Mouse (Mus musculus): ENCODE data around the gene Cldn5. TPM values are rescaled to one million over a fixed set of nuclear protein-coding genes. Genes with fewer than 3 reads are reported as not detected.
A peak's percentile ranks its signal among the peaks of the same experiment; 100 is the strongest.

The Cldn5 gene
- polyA plus RNA-seq, 1 experiment from 2014 or later = 37.7 TPM

GRCm38 (mm10) chr16:18778461-18778860 is 1.8 kb downstream of the Cldn5 start:
- no peaks in the 10 kb centered on the region for H3K9me3 ChIP-seq (ENCODE audit: control insufficient read depth, low read length)
- H3K4me3 ChIP-seq (ENCODE audit: low read depth, low read length) = peak overlapping the region; percentile 36; the same call in 1 of the 2 replicates
- H3K4me2 ChIP-seq (ENCODE audit: low read depth) = no peak overlapping the region
- DNase-seq (ENCODE audit: low spot score) (no peak), ATAC-seq (ENCODE audit: insufficient read depth, low FRiP score, low TSS enrichment) (no peak)
- no peak overlapping the region for H3K27ac ChIP-seq (ENCODE audit: low read depth, low read length)
- 57% methylated on average over 2 of the region's 2 CpGs for WGBS
- peaks cover 2% of the 10 kb centered on the region for H3K36me3 ChIP-seq (ENCODE audit: control insufficient read depth, insufficient read depth, low read length)
- peaks cover 6% of the 10 kb centered on the region; the same call in 1 of the 2 replicates for H3K4me1 ChIP-seq (ENCODE audit: control insufficient read depth, insufficient read depth, low read length)
- no peak overlapping the region for H3K9ac ChIP-seq (ENCODE audit: low read length)
- peaks cover 36% of the 10 kb centered on the region for H3K27me3 ChIP-seq (ENCODE audit: control insufficient read depth, insufficient read depth, low read length)

GRCm38 (mm10) chr16:18781810-18782209 is 5.2 kb downstream of the Cldn5 start:
- no peak for ATAC-seq (ENCODE audit: insufficient read depth, low FRiP score, low TSS enrichment)
- Histone ChIP-seq H3K4me1 (ENCODE audit: control insufficient read depth, insufficient read depth, low read length) (peaks cover 6% of the 10 kb centered on the region; the same call in 1 of the 2 replicates), H3K4me3 (ENCODE audit: low read depth, low read length) (no peak overlapping the region), H3K4me2 (ENCODE audit: low read depth) (no peak overlapping the region), H3K27me3 (ENCODE audit: control insufficient read depth, insufficient read depth, low read length) (peaks cover 23% of the 10 kb centered on the region), H3K27ac (ENCODE audit: low read depth, low read length) (no peak overlapping the region), H3K9me3 (ENCODE audit: control insufficient read depth, low read length) (no peaks in the 10 kb centered on the region), H3K36me3 (ENCODE audit: control insufficient read depth, insufficient read depth, low read length) (peaks cover 9% of the 10 kb centered on the region), H3K9ac (ENCODE audit: low read length) (no peak overlapping the region)
- WGBS = 95% methylated on average over 10 of the region's 10 CpGs
- DNase-seq (ENCODE audit: low spot score) = no peak

GRCm38 (mm10) chr16:18785025-18785424 is 8.4 kb downstream of the Cldn5 start:
- no peak overlapping the region for H3K4me3 ChIP-seq (ENCODE audit: low read depth, low read length)
- no peaks in the 10 kb centered on the region for H3K9me3 ChIP-seq (ENCODE audit: control insufficient read depth, low read length)
- ATAC-seq (ENCODE audit: insufficient read depth, low FRiP score, low TSS enrichment) (no peak), DNase-seq (ENCODE audit: low spot score) (no peak)
- H3K4me2 ChIP-seq (ENCODE audit: low read depth) = no peak overlapping the region
- 90% methylated on average over 7 of the region's 7 CpGs for WGBS
- H3K27ac ChIP-seq (ENCODE audit: low read depth, low read length) = no peak overlapping the region
- H3K4me1 ChIP-seq (ENCODE audit: control insufficient read depth, insufficient read depth, low read length) = no peaks in the 10 kb centered on the region
- H3K9ac ChIP-seq (ENCODE audit: low read length) = no peak overlapping the region
- H3K27me3 ChIP-seq (ENCODE audit: control insufficient read depth, insufficient read depth, low read length) = no peaks in the 10 kb centered on the region
- peaks cover 12% of the 10 kb centered on the region for H3K36me3 ChIP-seq (ENCODE audit: control insufficient read depth, insufficient read depth, low read length)

- no peak for ATAC-seq (ENCODE audit: insufficient read depth, low FRiP score, low TSS enrichment)
- H3K4me1 ChIP-seq (ENCODE audit: control insufficient read depth, insufficient read depth, low read length) = no peaks in the 10 kb centered on the region
- H3K9me3 ChIP-seq (ENCODE audit: control insufficient read depth, low read length) = no peaks in the 10 kb centered on the region
- H3K9ac ChIP-seq (ENCODE audit: low read length) = no peak overlapping the region
- no peak overlapping the region for H3K4me2 ChIP-seq (ENCODE audit: low read depth)
- H3K27me3 ChIP-seq (ENCODE audit: control insufficient read depth, insufficient read depth, low read length) = no peaks in the 10 kb centered on the region
- no peak overlapping the region for H3K4me3 ChIP-seq (ENCODE audit: low read depth, low read length)
- no peak for DNase-seq (ENCODE audit: low spot score)
- H3K36me3 ChIP-seq (ENCODE audit: control insufficient read depth, insufficient read depth, low read length) = peaks cover 12% of the 10 kb centered on the region
- WGBS = 88% methylated on average over 1 of the region's 1 CpGs
- no peak overlapping the region for H3K27ac ChIP-seq (ENCODE audit: low read depth, low read length)
These were observed 8.8 kb downstream of the Cldn5 start for GRCm38 (mm10) chr16:18785485-18785884.

GRCm38 (mm10) chr16:18786652-18787051 is 10.0 kb downstream of the Cldn5 start:
- 97% methylated on average over 10 of the region's 10 CpGs for WGBS
- DNase-seq (ENCODE audit: low spot score) (no peak), ATAC-seq (ENCODE audit: insufficient read depth, low FRiP score, low TSS enrichment) (no peak)
- no peak overlapping the region for H3K4me2 ChIP-seq (ENCODE audit: low read depth)
- H3K36me3 ChIP-seq (ENCODE audit: control insufficient read depth, insufficient read depth, low read length) = peaks cover 13% of the 10 kb centered on the region
- H3K27ac ChIP-seq (ENCODE audit: low read depth, low read length) = no peak overlapping the region
- H3K27me3 ChIP-seq (ENCODE audit: control insufficient read depth, insufficient read depth, low read length) = no peaks in the 10 kb centered on the region
- H3K4me1 ChIP-seq (ENCODE audit: control insufficient read depth, insufficient read depth, low read length) = no peaks in the 10 kb centered on the region
- H3K4me3 ChIP-seq (ENCODE audit: low read depth, low read length) = no peak overlapping the region
- no peak overlapping the region for H3K9ac ChIP-seq (ENCODE audit: low read length)
- H3K9me3 ChIP-seq (ENCODE audit: control insufficient read depth, low read length) = no peaks in the 10 kb centered on the region

GRCm38 (mm10) chr16:18788627-18789406 is 12.2 kb downstream of the Cldn5 start:
- Histone ChIP-seq H3K9ac (ENCODE audit: low read length) (no peak overlapping the region), H3K9me3 (ENCODE audit: control insufficient read depth, low read length) (no peaks in the 10 kb centered on the region), H3K36me3 (ENCODE audit: control insufficient read depth, insufficient read depth, low read length) (peaks cover 13% of the 10 kb centered on the region), H3K27ac (ENCODE audit: low read depth, low read length) (no peak overlapping the region), H3K4me1 (ENCODE audit: control insufficient read depth, insufficient read depth, low read length) (no peaks in the 10 kb centered on the region), H3K4me2 (ENCODE audit: low read depth) (no peak overlapping the region), H3K4me3 (ENCODE audit: low read depth, low read length) (no peak overlapping the region), H3K27me3 (ENCODE audit: control insufficient read depth, insufficient read depth, low read length) (no peaks in the 10 kb centered on the region)
- 90% methylated on average over 10 of the region's 10 CpGs for WGBS
- ATAC-seq (ENCODE audit: insufficient read depth, low FRiP score, low TSS enrichment) (no peak), DNase-seq (ENCODE audit: low spot score) (no peak)

- Histone ChIP-seq H3K27ac (ENCODE audit: low read depth, low read length) (no peak overlapping the region), H3K36me3 (ENCODE audit: control insufficient read depth, insufficient read depth, low read length) (peaks cover 14% of the 10 kb centered on the region), H3K4me1 (ENCODE audit: control insufficient read depth, insufficient read depth, low read length) (no peaks in the 10 kb centered on the region), H3K27me3 (ENCODE audit: control insufficient read depth, insufficient read depth, low read length) (no peaks in the 10 kb centered on the region), H3K4me3 (ENCODE audit: low read depth, low read length) (no peak overlapping the region), H3K4me2 (ENCODE audit: low read depth) (no peak overlapping the region), H3K9ac (ENCODE audit: low read length) (no peak overlapping the region), H3K9me3 (ENCODE audit: control insufficient read depth, low read length) (no peaks in the 10 kb centered on the region)
- no peak for ATAC-seq (ENCODE audit: insufficient read depth, low FRiP score, low TSS enrichment)
- DNase-seq (ENCODE audit: low spot score) = no peak
- 91% methylated on average over 11 of the region's 11 CpGs for WGBS
These were observed 18.7 kb downstream of the Cldn5 start for GRCm38 (mm10) chr16:18795223-18795899.

- H3K36me3 ChIP-seq (ENCODE audit: control insufficient read depth, insufficient read depth, low read length) = peaks cover 12% of the 10 kb centered on the region
- H3K27me3 ChIP-seq (ENCODE audit: control insufficient read depth, insufficient read depth, low read length) = no peaks in the 10 kb centered on the region
- H3K27ac ChIP-seq (ENCODE audit: low read depth, low read length) = no peak overlapping the region
- H3K4me3 ChIP-seq (ENCODE audit: low read depth, low read length) = no peak overlapping the region
- no peak for ATAC-seq (ENCODE audit: insufficient read depth, low FRiP score, low TSS enrichment)
- DNase-seq (ENCODE audit: low spot score) = no peak
- H3K4me1 ChIP-seq (ENCODE audit: control insufficient read depth, insufficient read depth, low read length) = no peaks in the 10 kb centered on the region
- 89% methylated on average over 7 of the region's 7 CpGs for WGBS
- no peak overlapping the region for H3K4me2 ChIP-seq (ENCODE audit: low read depth)
- H3K9me3 ChIP-seq (ENCODE audit: control insufficient read depth, low read length) = no peaks in the 10 kb centered on the region
- no peak overlapping the region for H3K9ac ChIP-seq (ENCODE audit: low read length)
These were observed 20.0 kb downstream of the Cldn5 start for GRCm38 (mm10) chr16:18796645-18797044.

GRCm38 (mm10) chr16:18798151-18798550 is 21.5 kb downstream of the Cldn5 start:
- Histone ChIP-seq H3K27ac (ENCODE audit: low read depth, low read length) (no peak overlapping the region), H3K27me3 (ENCODE audit: control insufficient read depth, insufficient read depth, low read length) (no peaks in the 10 kb centered on the region), H3K36me3 (ENCODE audit: control insufficient read depth, insufficient read depth, low read length) (peaks cover 12% of the 10 kb centered on the region), H3K4me1 (ENCODE audit: control insufficient read depth, insufficient read depth, low read length) (no peaks in the 10 kb centered on the region), H3K4me2 (ENCODE audit: low read depth) (no peak overlapping the region), H3K4me3 (ENCODE audit: low read depth, low read length) (no peak overlapping the region), H3K9ac (ENCODE audit: low read length) (no peak overlapping the region), H3K9me3 (ENCODE audit: control insufficient read depth, low read length) (no peaks in the 10 kb centered on the region)
- DNase-seq (ENCODE audit: low spot score) (no peak), ATAC-seq (ENCODE audit: insufficient read depth, low FRiP score, low TSS enrichment) (no peak)
- WGBS = 93% methylated on average over 5 of the region's 5 CpGs

All from neural tube, embryonic 11.5 days (tissue).